Mouse (Mus musculus) ZHBTc4 (cell line): Measurements from ENCODE around the gene Stx6.

Experiments
- DNase-seq: peaks from one replicate; pipeline ENCODE4 v3.0.0-alpha.2; 2011; ENCODE audit warnings: low read depth, low spot score

Gene Stx6

DNA sequence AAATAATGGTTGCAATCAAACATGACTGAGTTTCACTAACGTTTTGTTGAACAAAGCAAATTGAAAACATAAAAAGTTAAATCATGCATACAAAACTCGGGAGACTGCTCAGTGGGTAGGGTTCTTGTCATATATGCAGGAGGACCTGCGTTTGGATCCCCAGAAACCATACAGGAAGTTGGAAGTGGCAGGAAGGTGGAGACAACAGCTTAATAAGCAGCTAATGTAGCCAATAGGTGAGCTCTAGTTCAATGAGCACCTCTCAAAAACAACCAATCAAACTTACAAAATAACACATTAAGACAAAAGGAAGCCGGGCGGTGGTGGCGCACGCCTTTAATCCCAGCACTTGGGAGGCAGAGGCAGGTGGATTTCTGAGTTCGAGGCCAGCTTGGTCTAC lies 95.8 kb downstream of the Stx6 start:
- no peak for DNase-seq
